Mouse (Mus musculus) CH12.LX (cell line): ENCODE results near the gene Dnlz. TPM values are rescaled to one million over a fixed set of nuclear protein-coding genes. Genes with fewer than 3 reads are reported as not detected.

Experiments
- DNase-seq: peaks from one replicate; pipeline ENCODE4 v3.0.0-alpha.2; 2013; ENCODE audit errors: extremely low read depth
- H3K27ac ChIP-seq: 2 replicates; pipeline ENCODE4 v1.5.1; 2012; ENCODE audit warnings: low read depth, mild to moderate bottlenecking, control low read depth, moderate library complexity; ENCODE audit not compliant: insufficient read depth
- H3K27me3 ChIP-seq: replicated peaks from 2 replicates; pipeline ENCODE3; 2012; ENCODE audit warnings: inconsistent platforms
- H3K36me3 ChIP-seq, 2 experiments: replicated peaks in 1 of 2; 2 replicates each; pipeline versions ENCODE3 to v1.6.1; 2012; ENCODE audit warnings: inconsistent platforms in 1 of 2, low read length in 1 of 2, mild to moderate bottlenecking in 1 of 2, mixed read lengths in 1 of 2, moderate library complexity in 1 of 2; ENCODE audit not compliant: control insufficient read depth in 1 of 2, insufficient read depth in 1 of 2
- H3K4me1 ChIP-seq, 2 experiments: 2 replicates each; pipeline ENCODE4 v1.6.1; 2012; ENCODE audit warnings: inconsistent platforms in 1 of 2, moderate library complexity in 1 of 2; ENCODE audit not compliant: insufficient read depth in 2 of 2, control insufficient read depth in 1 of 2
- H3K4me2 ChIP-seq: 2 replicates; pipeline ENCODE4 v1.6.1; 2012; ENCODE audit warnings: low read depth, mild to moderate bottlenecking, control low read depth; ENCODE audit not compliant: poor library complexity, insufficient read depth, severe bottlenecking
- H3K4me3 ChIP-seq, 3 experiments: fragments of 150-350 bp in 1 of 3; sonication (generic) in 1 of 3; replicated peaks in 1 of 3; 2 replicates each; pipeline versions ENCODE3 to v1.5.1; 2011 to 2012; ENCODE audit warnings: low read depth in 2 of 3, low read length in 2 of 3, mild to moderate bottlenecking in 2 of 3, moderate library complexity in 2 of 3, control low read depth in 1 of 3, improper control_type of control experiment in 1 of 3, inconsistent platforms in 1 of 3, mixed read lengths in 1 of 3; ENCODE audit not compliant: poor library complexity in 1 of 3
- H3K79me2 ChIP-seq: replicated peaks from 2 replicates; pipeline ENCODE4 v1.6.1; 2012; ENCODE audit warnings: mild to moderate bottlenecking, moderate library complexity; ENCODE audit not compliant: control insufficient read depth, poor library complexity, insufficient read depth, severe bottlenecking; ENCODE audit errors: extremely low read depth
- H3K9ac ChIP-seq: 2 replicates; pipeline ENCODE4 v1.6.1; 2012; ENCODE audit warnings: low read depth, mild to moderate bottlenecking, control low read depth, moderate library complexity; ENCODE audit not compliant: insufficient read depth
- H3K9me3 ChIP-seq: replicated peaks from 2 replicates; pipeline ENCODE3; 2012; ENCODE audit warnings: low read length, inconsistent platforms, mixed read lengths
- BHLHE40 ChIP-seq: IDR thresholded peaks from 2 replicates; pipeline ENCODE4 v1.6.1; 2011; ENCODE audit warnings: mild to moderate bottlenecking, low read depth, low read length, improper control_type of control experiment
- CHD2 ChIP-seq: IDR thresholded peaks from 2 replicates; pipeline ENCODE4 v1.6.1; 2011; ENCODE audit warnings: low read length, improper control_type of control experiment
- CTCF ChIP-seq, 2 experiments: IDR thresholded peaks in 1 of 2; conservative IDR thresholded peaks in 1 of 2; 2 replicates each; pipeline ENCODE4 v1.5.1; 2011 to 2012; ENCODE audit warnings: low read depth in 2 of 2, low read length in 2 of 2, improper control_type of control experiment in 1 of 2, inconsistent platforms in 1 of 2, mild to moderate bottlenecking in 1 of 2, moderate library complexity in 1 of 2
- E2F4 ChIP-seq: IDR thresholded peaks from 2 replicates; pipeline ENCODE4 v1.6.1; 2011; ENCODE audit warnings: low read depth, low read length, improper control_type of control experiment; ENCODE audit not compliant: insufficient replicate concordance
- EP300 ChIP-seq: IDR thresholded peaks from 2 replicates; pipeline ENCODE4 v1.6.1; 2011; ENCODE audit warnings: low read length, improper control_type of control experiment
- HCFC1 ChIP-seq: IDR thresholded peaks from 2 replicates; pipeline ENCODE4 v1.6.1; 2012; ENCODE audit warnings: low read depth, mild to moderate bottlenecking, inconsistent platforms, low read length, improper control_type of control experiment
- JUN ChIP-seq: IDR thresholded peaks from 2 replicates; pipeline ENCODE4 v1.6.1; 2011; ENCODE audit warnings: low read depth, mild to moderate bottlenecking, low read length, improper control_type of control experiment, moderate library complexity; ENCODE audit not compliant: insufficient read depth
- KAT2A ChIP-seq: IDR thresholded peaks from 2 replicates; pipeline ENCODE4 v1.6.1; 2012; ENCODE audit warnings: low read length, improper control_type of control experiment, inconsistent platforms; ENCODE audit not compliant: insufficient replicate concordance
- MAFK ChIP-seq: IDR thresholded peaks from 2 replicates; pipeline ENCODE4 v1.6.1; 2011; ENCODE audit warnings: low read length, improper control_type of control experiment; ENCODE audit not compliant: insufficient replicate concordance
- MAX ChIP-seq: IDR thresholded peaks from 2 replicates; pipeline ENCODE4 v1.6.1; 2011; ENCODE audit warnings: low read length, improper control_type of control experiment
- MXI1 ChIP-seq: IDR thresholded peaks from 2 replicates; pipeline ENCODE4 v1.6.1; 2011; ENCODE audit warnings: mild to moderate bottlenecking, low read depth, low read length, improper control_type of control experiment
- MYC ChIP-seq: IDR thresholded peaks from 2 replicates; pipeline ENCODE4 v1.6.1; 2011; ENCODE audit warnings: low read depth, mild to moderate bottlenecking, improper control_type of control experiment, low read length
- NELFE ChIP-seq: IDR thresholded peaks from 2 replicates; pipeline ENCODE4 v1.6.1; 2011; ENCODE audit warnings: low read depth, low read length, improper control_type of control experiment
- POLR2A ChIP-seq: IDR thresholded peaks from 2 replicates; pipeline ENCODE4 v1.6.1; 2011; ENCODE audit warnings: low read depth, mild to moderate bottlenecking, improper control_type of control experiment, low read length
- SIN3A ChIP-seq: IDR thresholded peaks from 2 replicates; pipeline ENCODE4 v1.6.1; 2012; ENCODE audit warnings: low read length, improper control_type of control experiment, inconsistent platforms
- SMC3 ChIP-seq: IDR thresholded peaks from 2 replicates; pipeline ENCODE4 v1.6.1; 2011; ENCODE audit warnings: low read depth, low read length, improper control_type of control experiment
- TCF12 ChIP-seq: IDR thresholded peaks from 2 replicates; pipeline ENCODE4 v1.6.1; 2014; ENCODE audit warnings: low read depth, mild to moderate bottlenecking, inconsistent platforms, low read length, improper control_type of control experiment
- ZC3H11A ChIP-seq: IDR thresholded peaks from 2 replicates; pipeline ENCODE4 v1.6.1; 2012; ENCODE audit warnings: low read depth, mild to moderate bottlenecking, inconsistent platforms, low read length, improper control_type of control experiment
- ZNF384 ChIP-seq: IDR thresholded peaks from 2 replicates; pipeline ENCODE4 v1.6.1; 2012; ENCODE audit warnings: low read depth, low read length, improper control_type of control experiment, inconsistent platforms
- dilution Hi-C: fragments of 300-500 bp; cut with MboI; formaldehyde crosslinking; loops from 2 replicates; pipeline ENCODE4 v1.14.3; 2020; ENCODE audit warnings: low sequenced_read_pairs; ENCODE audit not compliant: extremely low pct_unique_long_range_greater_than_20kb, extremely low pct_ligation_motif_present
- in situ Hi-C: fragments of 300-500 bp; cut with MboI; formaldehyde crosslinking; loops from 3 replicates; pipeline ENCODE4 v1.14.3; 2019; ENCODE audit warnings: low sequenced_read_pairs, low pct_ligation_motif_present, low pct_unique_long_range_greater_than_20kb, mixed read lengths
- polyA plus RNA-seq: library from polyadenylated mRNA; unstranded; fragments of >175 nt; gene quantifications from 2 replicates; pipeline ENCODE4 v1.2.1, GENCODE M21; 2012; ENCODE audit warnings: low read depth; ENCODE audit not compliant: insufficient read length
- total RNA-seq, 2 experiments: library from RNA; depleted of rRNA; stranded (reverse); fragments of 300-350 nt in 1 of 2; fragments of >200 nt in 1 of 2; gene quantifications; 2 replicates each; pipeline ENCODE4 v1.2.3; 2012 to 2014

The Dnlz gene
- total and polyA plus RNA-seq, 3 experiments = 15.1 to 17.8 (median 17.1) TPM

DNA sequence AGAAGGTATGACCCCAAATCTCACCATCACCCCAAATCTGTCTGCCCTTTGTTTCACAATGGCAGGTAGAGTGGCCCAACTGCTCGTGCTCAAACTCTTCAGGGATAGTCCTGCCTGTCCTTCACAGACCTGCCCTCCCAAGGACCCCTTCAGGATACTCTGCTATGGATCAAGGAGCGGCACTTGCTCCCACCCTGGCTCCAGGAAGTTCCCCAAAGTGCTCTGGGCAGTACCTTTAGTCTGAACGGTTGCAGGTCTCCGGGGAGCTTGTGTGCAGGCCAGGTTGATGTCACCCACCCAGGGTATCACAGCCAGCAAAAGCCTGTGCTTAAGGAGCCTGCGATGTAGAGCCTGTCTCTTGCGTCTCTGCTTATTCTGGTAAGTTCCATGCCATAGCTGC lies 16.0 kb upstream of the Dnlz start:
- H3K9ac ChIP-seq = no peak overlapping the region
- no peak overlapping the region for H3K4me2 ChIP-seq
- no peaks in the 10 kb centered on the region for H3K27me3 ChIP-seq
- in situ Hi-C loops = no loop called here
- no peak overlapping the region for H3K27ac ChIP-seq
- TF ChIP-seq MYC (no peak), ZC3H11A (no peak), EP300 (no peak), MXI1 (no peak), CTCF (conservative IDR thresholded peaks at IDR 0.05 in 1 of 2, IDR thresholded peaks at IDR 0.05 in 1 of 2; ENCODE audit: low read depth in 2 of 2, low read length in 2 of 2) (no peak), ZNF384 (no peak), POLR2A (no peak), JUN (no peak)
- TF ChIP-seq, all 38 proteins: peak for 0
- Histone ChIP-seq H3K4me3 (no peak overlapping the region), H3K4me1 (no peaks in the 10 kb centered on the region), H3K36me3 (peaks cover 96 to 100% of the 10 kb centered on the region in 2 experiments), H3K79me2 (no peaks in the 10 kb centered on the region), H3K9me3 (no peaks in the 10 kb centered on the region)
- DNase-seq = no peak
- dilution Hi-C loops = no loop called here

DNA sequence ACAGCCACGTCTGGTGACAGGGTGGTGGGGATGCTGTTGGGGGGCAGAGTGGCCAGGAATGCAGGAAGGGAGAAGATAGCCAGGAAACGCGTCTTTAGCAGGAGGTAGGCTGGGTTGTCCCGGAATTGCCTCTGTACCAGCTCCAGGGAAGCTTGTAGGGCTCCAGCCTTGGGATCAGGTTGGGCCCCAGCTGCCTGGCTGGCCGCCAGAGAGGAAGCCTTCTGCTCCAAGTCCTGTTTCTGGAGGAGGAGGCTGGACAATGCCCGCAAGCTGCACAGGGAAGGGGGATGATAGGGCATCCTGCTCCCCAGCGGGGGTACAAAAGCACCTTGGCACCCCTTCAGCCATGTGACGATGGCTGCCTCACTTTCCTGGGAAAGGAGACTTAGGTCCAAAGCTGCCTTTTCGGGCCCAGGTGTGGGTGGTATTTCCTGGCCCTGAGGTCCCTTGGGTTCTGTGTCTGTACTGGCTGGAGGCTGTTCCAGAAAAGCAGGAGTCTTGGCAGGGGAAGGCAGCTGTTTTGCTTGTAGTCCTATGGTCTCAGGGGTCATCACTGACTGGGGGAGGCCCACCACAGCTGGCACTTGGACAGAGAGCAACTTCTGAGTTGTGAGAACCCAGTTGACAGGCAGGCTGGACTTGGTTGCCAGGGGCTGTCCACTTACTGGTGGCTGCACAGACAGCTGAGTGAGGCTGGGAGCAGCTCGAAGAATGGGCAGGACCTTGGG lies 13.0 kb upstream of the Dnlz start:
- H3K27ac ChIP-seq = no peak overlapping the region
- dilution Hi-C loops (no loop called here), in situ Hi-C loops (no loop called here)
- no peak overlapping the region for H3K9ac ChIP-seq
- no peak for DNase-seq
- no peaks in the 10 kb centered on the region for H3K9me3 ChIP-seq
- TF ChIP-seq HCFC1 (no peak), CTCF (conservative IDR thresholded peaks at IDR 0.05 in 1 of 2, IDR thresholded peaks at IDR 0.05 in 1 of 2; ENCODE audit: low read depth in 2 of 2, low read length in 2 of 2) (no peak), E2F4 (no peak), BHLHE40 (no peak), MAX (no peak)
- no peaks in the 10 kb centered on the region for H3K27me3 ChIP-seq
- no peaks in the 10 kb centered on the region for H3K79me2 ChIP-seq
- H3K4me1 ChIP-seq = no peaks in the 10 kb centered on the region
- H3K36me3 ChIP-seq = peaks cover 74 to 98% of the 10 kb centered on the region in 2 experiments
- no peak overlapping the region for H3K4me2 ChIP-seq
- H3K4me3 ChIP-seq = no peak overlapping the region

DNA sequence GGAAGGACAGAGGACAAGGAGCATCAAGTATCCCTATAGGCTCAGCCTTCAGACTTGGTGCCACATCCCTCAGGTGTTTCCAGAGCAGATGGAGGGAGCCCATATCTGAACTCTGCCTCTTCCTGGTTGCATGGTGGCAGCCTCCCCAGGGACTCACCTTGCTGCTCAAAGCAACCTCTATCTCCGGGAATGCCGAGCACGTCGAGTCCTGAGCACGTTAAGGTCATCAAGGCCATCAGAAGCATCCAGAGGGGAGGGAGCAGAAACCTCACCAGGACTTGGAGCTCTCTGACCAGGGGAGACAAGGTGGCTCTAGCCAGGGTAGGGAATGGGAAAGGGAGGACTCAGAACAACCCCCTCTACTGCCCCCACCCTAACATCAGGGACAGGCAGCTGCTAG lies 11.6 kb upstream of the Dnlz start:
- dilution Hi-C loops = no loop called here
- no peaks in the 10 kb centered on the region for H3K9me3 ChIP-seq
- H3K79me2 ChIP-seq = no peaks in the 10 kb centered on the region
- DNase-seq = no peak
- no peak overlapping the region for H3K27ac ChIP-seq
- no peak overlapping the region for H3K9ac ChIP-seq
- in situ Hi-C loops = no loop called here
- TF ChIP-seq TCF12 (no peak), NELFE (no peak), SIN3A (no peak), MAFK (no peak), KAT2A (no peak), MYC (no peak), SMC3 (no peak), CHD2 (no peak), BHLHE40 (no peak)
- peaks cover 60 to 85% of the 10 kb centered on the region in 2 experiments for H3K36me3 ChIP-seq
- H3K4me2 ChIP-seq = no peak overlapping the region
- no peaks in the 10 kb centered on the region for H3K4me1 ChIP-seq
- H3K4me3 ChIP-seq = no peak overlapping the region
- H3K27me3 ChIP-seq = no peaks in the 10 kb centered on the region
